Mouse (Mus musculus): ENCODE data around the gene Eif3l.
A peak's percentile ranks its signal among the peaks of the same experiment; 100 is the strongest.

DNA sequence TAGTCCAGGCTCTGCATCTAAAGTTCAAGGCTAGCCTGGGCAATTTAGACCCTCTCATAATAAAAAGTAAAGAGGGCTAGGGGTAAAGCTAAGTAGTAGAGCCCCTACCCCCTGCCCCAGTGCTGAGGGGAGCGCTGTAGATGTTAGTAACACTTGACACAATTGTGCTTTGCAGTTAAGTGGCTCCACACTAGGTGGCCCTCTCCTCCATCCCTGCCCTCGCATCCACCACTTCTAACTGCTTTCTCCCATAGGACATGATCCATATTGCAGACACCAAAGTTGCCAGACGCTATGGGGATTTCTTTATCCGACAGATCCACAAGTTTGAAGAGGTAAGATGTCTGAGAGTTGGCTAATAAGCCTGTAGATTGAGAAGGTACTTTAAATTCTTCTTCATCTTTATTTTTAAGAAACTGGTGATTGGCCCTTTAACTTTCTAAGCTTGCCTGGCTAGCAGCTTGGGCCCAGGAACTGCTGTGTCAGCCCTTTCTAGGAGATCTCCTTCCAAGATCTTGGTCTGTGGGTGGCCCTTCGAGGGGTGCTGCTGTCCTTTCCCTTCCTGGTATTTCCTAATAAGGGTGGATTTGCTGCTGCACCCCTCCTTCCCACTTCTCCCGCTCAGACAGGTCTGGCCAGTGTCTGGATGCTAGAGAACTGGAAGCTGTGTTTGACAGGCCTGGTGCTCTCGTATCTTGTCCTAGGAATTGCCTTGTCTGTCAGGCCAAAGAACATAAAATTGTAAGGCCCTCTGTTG is 18.3 kb downstream of the Eif3l start:
- TF ChIP-seq POLR2A (IDR thresholded peaks at IDR 0.05; ENCODE audit: borderline replicate concordance, extremely low read depth, low read depth, low read length) (no peak), CTCF (IDR thresholded peaks at IDR 0.05; ENCODE audit: insufficient read depth, low read length) (peak; percentile 87)

Measured in lung, adult 2 months (tissue).